ENCODE assay signal across 8 mouse cellular contexts in genomic region chr2:69635064-69635701, GRCm38 (mm10). TPM values are rescaled to one million over a fixed set of nuclear protein-coding genes. Genes with fewer than 3 reads are reported as not detected.
DNase-seq lines count a peak whose midpoint lies in the region; ATAC-seq and TF ChIP-seq lines count a peak whose summit lies in the region.

No protein-coding gene starts in this region.

- H3K9ac ChIP-seq in ES-E14 (ENCODE audit: insufficient read depth, low read depth, low read length, poor library complexity, severe bottlenecking): no peak overlapping the region
- peak overlapping the region; percentile 49 for H3K9ac ChIP-seq in intestine, embryonic 16.5 days (ENCODE audit: low read depth, low read length)
- H3K9ac ChIP-seq in liver, embryonic 12.5 days: peak overlapping the region; percentile 51; the same call in 1 of the 2 replicates

- H3K27ac ChIP-seq in ES-E14 (ENCODE audit: insufficient read depth, low read depth, low read length, poor library complexity, severe bottlenecking): no peak overlapping the region
- no peak overlapping the region for H3K27ac ChIP-seq in intestine, embryonic 16.5 days (ENCODE audit: low read length)
- H3K27ac ChIP-seq in liver, embryonic 12.5 days: no peak overlapping the region

- H3K79me2 ChIP-seq in myocyte (ENCODE audit: control insufficient read depth, insufficient read depth): no peaks in the 10 kb centered on the region

- ATAC-seq in intestine, embryonic 16.5 days: 0 out of 2 replicates have a peak, but pooled peaks have one; percentile 44
- no peak for ATAC-seq in liver, embryonic 12.5 days

- H3K4me3 ChIP-seq in ES-E14 (ENCODE audit: insufficient read depth in 1 of 2, low read depth in 1 of 2, low read length in 2 of 2, poor library complexity in 1 of 2, severe bottlenecking in 1 of 2) (no peak overlapping the region), myocyte (no peak overlapping the region)
- peak overlapping the region; percentile 41 for H3K4me3 ChIP-seq in intestine, embryonic 16.5 days (ENCODE audit: low read length)
- peak overlapping the region; percentile 60 for H3K4me3 ChIP-seq in liver, embryonic 12.5 days

- 10% methylated on average over 11 of the region's 11 CpGs for WGBS in intestine, embryonic 16.5 days
- WGBS in liver, embryonic 12.5 days (ENCODE audit: insufficient replicate concordance): 8% methylated on average over 11 of the region's 11 CpGs

- in situ Hi-C loops in ES-E14 (cut with MboI; ENCODE audit: low sequenced_read_pairs in 2 of 2, unreplicated experiment in 2 of 2): loop anchor here in 1 of 2 experiments (10.0 kb wide), 1 partner anchor 150 kb away; the partner anchor contains the start of genes Ccdc173 and Phospho2

- no peaks in the 10 kb centered on the region for H3K27me3 ChIP-seq in intestine, embryonic 16.5 days (replicated peaks; ENCODE audit: control insufficient read depth, insufficient read depth, low read length)
- peaks cover 12% of the 10 kb centered on the region for H3K27me3 ChIP-seq in liver, embryonic 12.5 days (replicated peaks)
- no peaks in the 10 kb centered on the region for H3K27me3 ChIP-seq in myocyte (ENCODE audit: control insufficient read depth, insufficient read depth, insufficient read length)

- 0 out of 4 replicates have a peak, but pooled peaks cover 0 to 1% of the 10 kb centered on the region in 2 experiments for H3K4me1 ChIP-seq in ES-E14 (ENCODE audit: control insufficient read depth in 2 of 2, insufficient read depth in 2 of 2, low read length in 2 of 2, poor library complexity in 1 of 2)
- H3K4me1 ChIP-seq in intestine, embryonic 16.5 days (ENCODE audit: control insufficient read depth, insufficient read depth, low read length): no peaks in the 10 kb centered on the region
- H3K4me1 ChIP-seq in liver, embryonic 12.5 days: peaks cover 4% of the 10 kb centered on the region; the same call in 1 of the 2 replicates

- H3ac ChIP-seq in myocyte (ENCODE audit: control insufficient read depth, insufficient read length): no peak overlapping the region

- H3K36me3 ChIP-seq in ES-E14 (ENCODE audit: control insufficient read depth, insufficient read depth, low read length, poor library complexity, severe bottlenecking) (no peaks in the 10 kb centered on the region), myocyte (ENCODE audit: control insufficient read depth, insufficient read depth) (no peaks in the 10 kb centered on the region)
- H3K36me3 ChIP-seq in intestine, embryonic 16.5 days (ENCODE audit: control insufficient read depth, insufficient read depth, low read length): no peaks in the 10 kb centered on the region
- no peaks in the 10 kb centered on the region for H3K36me3 ChIP-seq in liver, embryonic 12.5 days

- DNase-seq in A20 (ENCODE audit: low read depth, low spot score): peak; percentile 79
- DNase-seq in ES-E14 (ENCODE audit: low read depth, low spot score): peak; percentile 61
- peak; percentile 36 for DNase-seq in cerebellum, adult 9-10 months
- DNase-seq in frontal cortex, postnatal 36 days (ENCODE audit: low spot score in 2 of 2): peak; percentile 5 to 33
- DNase-seq in thymus, postnatal 14 days: peak; percentile 71

- no peaks in the 10 kb centered on the region for H3K9me3 ChIP-seq in ES-E14 (ENCODE audit: control insufficient read depth, insufficient read depth, low read depth, low read length)
- no peaks in the 10 kb centered on the region for H3K9me3 ChIP-seq in intestine, embryonic 16.5 days (ENCODE audit: control insufficient read depth, low read length)
- no peaks in the 10 kb centered on the region for H3K9me3 ChIP-seq in liver, embryonic 12.5 days (replicated peaks)

- H3K4me2 ChIP-seq in intestine, embryonic 16.5 days (ENCODE audit: low read depth, low read length): peak overlapping the region; percentile 42; the same call in 1 of the 2 replicates
- peak overlapping the region; percentile 65 for H3K4me2 ChIP-seq in liver, embryonic 12.5 days
- peak overlapping the region; percentile 71 for H3K4me2 ChIP-seq in myocyte (ENCODE audit: low read depth)

- no peak for TF ChIP-seq POLR2A in myocyte (IDR thresholded peaks at IDR 0.05; ENCODE audit: insufficient read length, low read depth)

TF ChIP-seq in ES-E14, 5 proteins besides CTCF, POLR2A, EP300 and RAD21:
- TF ChIP-seq ZC3H11A (IDR thresholded peaks at IDR 0.05; ENCODE audit: borderline replicate concordance, low read depth, low read length): peak; percentile 68; the same call in 1 of the 2 replicates
- TF ChIP-seq CHD2 (IDR thresholded peaks at IDR 0.05; ENCODE audit: low read depth, low read length): no peak
- no peak for TF ChIP-seq MAFK (IDR thresholded peaks at IDR 0.05; ENCODE audit: insufficient read depth, low read depth, low read length)

TF ChIP-seq in myocyte, 11 proteins besides CTCF, POLR2A, EP300 and RAD21:
- TF ChIP-seq MYOD1 (IDR thresholded peaks at IDR 0.05; ENCODE audit: control insufficient read depth in 1 of 3, insufficient read length in 2 of 3, low read depth in 2 of 3) (no peak), E2F4 (IDR thresholded peaks at IDR 0.05; ENCODE audit: insufficient read depth) (no peak), TCF3 (IDR thresholded peaks at IDR 0.05; ENCODE audit: insufficient read length, low read depth) (no peak), REST (IDR thresholded peaks at IDR 0.05; ENCODE audit: insufficient read depth, insufficient read length) (no peak), POLR2AphosphoS2 (IDR thresholded peaks at IDR 0.05; ENCODE audit: insufficient read length, low read depth) (no peak), TCF12 (IDR thresholded peaks at IDR 0.05; ENCODE audit: insufficient read depth, poor library complexity, severe bottlenecking) (no peak), SRF (IDR thresholded peaks at IDR 0.05; ENCODE audit: control insufficient read depth, insufficient read length, low read depth) (no peak), MYOG (IDR thresholded peaks at IDR 0.05; ENCODE audit: control insufficient read depth in 1 of 3, insufficient read depth in 1 of 3, insufficient read length in 2 of 3, low read depth in 2 of 3) (no peak), CEBPB (IDR thresholded peaks at IDR 0.05; ENCODE audit: insufficient read depth, poor library complexity, severe bottlenecking) (no peak), MAX (IDR thresholded peaks at IDR 0.05; ENCODE audit: low read depth) (no peak), USF1 (IDR thresholded peaks at IDR 0.05; ENCODE audit: low read depth) (no peak)
TF ChIP-seq in myocyte: peak in this region for 0.

RNA-seq across cellular contexts. Expression of gene Bbs5, which starts 11.8 kb away (rescaled TPM):
- total RNA-seq in ES-E14 (2012; rRNA removed): 7.8 and 8.3 TPM in 2 replicates
- polyA plus RNA-seq in intestine, embryonic 16.5 days (2015; fragmentation: Nextera tagmentation; extraction: Ambion mirVana): 10.3 and 11.1 TPM in 2 replicates
- polyA plus RNA-seq in liver, embryonic 12.5 days (2016; fragmentation: Nextera tagmentation; extraction: Ambion mirVana): 4.9 and 6.8 TPM in 2 replicates
- polyA plus RNA-seq in myocyte (2012; fragmentation: generic; extraction: Trizol): 7.6 TPM

RNA-seq across cellular contexts. Expression of gene Klhl41, which starts 34.7 kb away (rescaled TPM):
- 0.37 and 0.40 TPM in 2 replicates for total RNA-seq in ES-E14 (2012; rRNA removed)
- 0.16 and 0.18 TPM in 2 replicates for polyA plus RNA-seq in intestine, embryonic 16.5 days (2015; fragmentation: Nextera tagmentation; extraction: Ambion mirVana)
- polyA plus RNA-seq in liver, embryonic 12.5 days (2016; fragmentation: Nextera tagmentation; extraction: Ambion mirVana): 0.13 and 0.39 TPM in 2 replicates
- polyA plus RNA-seq in myocyte (2012; fragmentation: generic; extraction: Trizol): 184 TPM

RNA-seq across cellular contexts. Expression of gene Lrp2, which starts 49.3 kb away (rescaled TPM):
- 103 and 124 TPM in 2 replicates for total RNA-seq in ES-E14 (2012; rRNA removed)
- 2.0 and 2.2 TPM in 2 replicates for polyA plus RNA-seq in intestine, embryonic 16.5 days (2015; fragmentation: Nextera tagmentation; extraction: Ambion mirVana)
- 0.10 and 0.29 TPM in 2 replicates for polyA plus RNA-seq in liver, embryonic 12.5 days (2016; fragmentation: Nextera tagmentation; extraction: Ambion mirVana)
- 0.07 TPM for polyA plus RNA-seq in myocyte (2012; fragmentation: generic; extraction: Trizol)

Comparison
In these comparisons a context has a peak if more than half of its experiments do, and no peak if none do; other contexts are left out.
1. DNase-seq: peak in every context shown above with its lines; median percentile 79 in A20; 71 in thymus, postnatal 14 days; 61 in ES-E14; 36 in cerebellum, adult 9-10 months; 19 in frontal cortex, postnatal 36 days.
2. H3K4me3 ChIP-seq: peak in intestine, embryonic 16.5 days (single experiment) and liver, embryonic 12.5 days (single experiment); none in ES-E14 (0 of 2) and myocyte (single experiment).
3. RNA of gene Klhl41, which starts 34.7 kb away (polyA plus RNA-seq): 184 TPM in myocyte (single experiment); 0.16 to 0.18 TPM in intestine, embryonic 16.5 days and 0.13 to 0.39 TPM in liver, embryonic 12.5 days; every median in the first group is over 100 times any median in the second.
4. Peak in every context shown above with its lines, with median percentiles within 50 percentile points of each other: H3K4me2 ChIP-seq.